Mouse (Mus musculus): Measurements from ENCODE around the gene Gpha2. TPM values are rescaled to one million over a fixed set of nuclear protein-coding genes. Genes with fewer than 3 reads are reported as not detected.

Gpha2 gene
- polyA plus RNA-seq, 1 experiment from 2014 or later = not detected

DNA sequence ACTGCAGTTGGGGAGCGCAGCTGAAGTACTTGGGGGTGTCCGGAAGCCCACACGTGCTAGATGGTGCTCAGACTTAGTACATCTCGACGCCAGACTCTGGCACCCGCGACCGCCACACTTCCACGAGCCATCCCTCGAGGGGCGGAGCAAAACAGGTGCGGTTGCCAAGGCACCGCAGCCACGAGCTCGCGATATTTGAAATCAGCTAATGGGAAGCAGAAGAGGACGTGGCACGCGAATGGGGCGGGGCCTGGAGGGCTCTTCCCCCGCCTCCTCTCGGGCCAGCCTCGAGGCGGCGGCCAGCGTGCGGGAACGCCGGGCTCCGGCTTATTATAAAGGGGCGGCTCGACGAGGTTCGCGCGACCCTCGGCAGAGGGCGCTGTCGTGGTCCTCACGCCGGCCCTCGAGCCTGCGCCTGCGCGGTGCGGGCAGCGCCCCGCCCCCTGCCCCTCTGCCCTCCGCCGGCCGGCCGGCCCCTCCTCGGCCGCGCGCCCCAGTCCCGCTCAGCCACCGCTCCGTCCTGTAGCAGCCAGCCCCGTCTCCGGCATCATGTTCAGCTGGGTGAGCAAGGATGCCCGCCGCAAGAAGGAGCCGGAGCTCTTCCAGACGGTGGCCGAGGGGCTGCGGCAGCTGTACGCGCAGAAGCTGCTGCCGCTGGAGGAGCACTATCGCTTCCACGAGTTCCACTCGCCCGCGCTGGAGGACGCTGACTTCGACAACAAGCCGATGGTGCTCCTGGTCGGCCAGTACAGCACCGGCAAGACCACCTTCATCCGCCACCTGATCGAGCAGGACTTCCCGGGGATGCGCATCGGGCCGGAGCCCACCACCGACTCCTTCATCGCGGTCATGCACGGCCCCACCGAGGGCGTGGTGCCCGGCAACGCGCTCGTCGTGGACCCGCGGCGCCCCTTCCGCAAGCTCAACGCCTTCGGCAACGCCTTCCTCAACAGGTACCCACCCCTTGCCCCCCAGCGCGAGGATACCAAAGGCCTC lies 50.5 kb downstream of the Gpha2 start, which contains the start of gene Ehd1:
Gene Ehd1 (plus strand): TSS at position 300 of the 996 bp plus-strand sequence.
- Histone ChIP-seq H3K9me3 (ENCODE audit: control insufficient read depth, low read length) (no peaks in the 10 kb centered on the region), H3K4me2 (replicated peaks) (peak within 1 kb of the TSS; percentile 97), H3K9ac (peak within 1 kb of the TSS; percentile 84), H3K4me1 (replicated peaks; ENCODE audit: control insufficient read depth, insufficient read depth, low read length) (peaks cover 35% of the 10 kb centered on the region), H3K4me3 (replicated peaks; ENCODE audit: low read length) (peak within 1 kb of the TSS; percentile 85), H3K27me3 (ENCODE audit: control insufficient read depth, insufficient read depth, low read length) (no peaks in the 10 kb centered on the region), H3K36me3 (replicated peaks; ENCODE audit: control insufficient read depth, insufficient read depth) (peaks cover 13% of the 10 kb centered on the region), H3K27ac (peak within 1 kb of the TSS; percentile 71)
- under 1% methylated on average over 100 of the region's 106 CpGs for WGBS
- ATAC-seq (ENCODE audit: low FRiP score) (peak; percentile 95), DNase-seq (ENCODE audit: low spot score) (peak; percentile 99)

MicroRNAs encoded within 50 kb of the gene (microRNA counts, 519-probe panel; counts per million panel counts)
- microRNA mmu-miR-192 = not detected

Small RNA genes lying within 50 kb of the gene (microRNA-seq; reads per million reads assigned to microRNA genes)
- 89.4 reads per million, percentile 50 among the genes with 10 or more reads in this experiment for gene Mir192
- gene Mir194-2 = 93.8 reads per million, percentile 51 among the genes with 10 or more reads in this experiment

Other genes with a start within 250 kb of the Gpha2 start
- not detected in 2 replicates for gene Slc22a20, start 240.2 kb upstream of the Gpha2 start, polyA plus RNA-seq (2014; fragmentation: Nextera tagmentation; extraction: Ambion mirVana)
- gene Capn1, start 210.5 kb upstream of the Gpha2 start, polyA plus RNA-seq (2014; fragmentation: Nextera tagmentation; extraction: Ambion mirVana) = 5.4 and 6.5 TPM in 2 replicates
- 28.7 and 32.9 TPM in 2 replicates for gene Syvn1, start 179.8 kb upstream of the Gpha2 start, polyA plus RNA-seq (2014; fragmentation: Nextera tagmentation; extraction: Ambion mirVana)
- gene Mrpl49, start 168.6 kb upstream of the Gpha2 start, polyA plus RNA-seq (2014; fragmentation: Nextera tagmentation; extraction: Ambion mirVana) = 64.2 and 64.5 TPM in 2 replicates
- gene Fau, start 168.5 kb upstream of the Gpha2 start, polyA plus RNA-seq (2014; fragmentation: Nextera tagmentation; extraction: Ambion mirVana) = 537 and 672 TPM in 2 replicates
- 35.3 and 36.3 TPM in 2 replicates for gene Znhit2, start 165.2 kb upstream of the Gpha2 start, polyA plus RNA-seq (2014; fragmentation: Nextera tagmentation; extraction: Ambion mirVana)
- 58.9 and 59.8 TPM in 2 replicates for gene Tm7sf2, start 158.0 kb upstream of the Gpha2 start, polyA plus RNA-seq (2014; fragmentation: Nextera tagmentation; extraction: Ambion mirVana)
- 71.7 and 74.2 TPM in 2 replicates for gene Vps51, start 149.1 kb upstream of the Gpha2 start, polyA plus RNA-seq (2014; fragmentation: Nextera tagmentation; extraction: Ambion mirVana)
- not detected in 2 replicates for gene Tmem262, start 146.3 kb upstream of the Gpha2 start, polyA plus RNA-seq (2014; fragmentation: Nextera tagmentation; extraction: Ambion mirVana)
- gene Gm28374, start 144.1 kb upstream of the Gpha2 start, polyA plus RNA-seq (2014; fragmentation: Nextera tagmentation; extraction: Ambion mirVana) = 1.0 and 1.2 TPM in 2 replicates
- 75.1 and 75.4 TPM in 2 replicates for gene Zfpl1, start 141.4 kb upstream of the Gpha2 start, polyA plus RNA-seq (2014; fragmentation: Nextera tagmentation; extraction: Ambion mirVana)
- gene Cdca5, start 141.4 kb upstream of the Gpha2 start, polyA plus RNA-seq (2014; fragmentation: Nextera tagmentation; extraction: Ambion mirVana) = 6.3 and 6.8 TPM in 2 replicates
- not detected in 2 replicates for gene AC131692.1, start 132.0 kb upstream of the Gpha2 start, polyA plus RNA-seq (2014; fragmentation: Nextera tagmentation; extraction: Ambion mirVana)
- 0.52 and 0.59 TPM in 2 replicates for gene Naaladl1, start 120.6 kb upstream of the Gpha2 start, polyA plus RNA-seq (2014; fragmentation: Nextera tagmentation; extraction: Ambion mirVana)
- gene Sac3d1, start 107.7 kb upstream of the Gpha2 start, polyA plus RNA-seq (2014; fragmentation: Nextera tagmentation; extraction: Ambion mirVana) = 51.3 and 54.5 TPM in 2 replicates
- 59.6 and 60.8 TPM in 2 replicates for gene Snx15, start 98.1 kb upstream of the Gpha2 start, polyA plus RNA-seq (2014; fragmentation: Nextera tagmentation; extraction: Ambion mirVana)
- gene Batf2, start 85.4 kb upstream of the Gpha2 start, polyA plus RNA-seq (2014; fragmentation: Nextera tagmentation; extraction: Ambion mirVana) = not detected in 2 replicates
- gene Arl2, start 84.8 kb upstream of the Gpha2 start, polyA plus RNA-seq (2014; fragmentation: Nextera tagmentation; extraction: Ambion mirVana) = 114 and 117 TPM in 2 replicates
- not detected in 2 replicates for gene Majin, start 42.0 kb upstream of the Gpha2 start, polyA plus RNA-seq (2014; fragmentation: Nextera tagmentation; extraction: Ambion mirVana)
- gene Ppp2r5b, start 9.5 kb downstream of the Gpha2 start, polyA plus RNA-seq (2014; fragmentation: Nextera tagmentation; extraction: Ambion mirVana) = 140 and 158 TPM in 2 replicates
- gene Atg2a, start 15.3 kb downstream of the Gpha2 start, polyA plus RNA-seq (2014; fragmentation: Nextera tagmentation; extraction: Ambion mirVana) = 14.5 and 14.8 TPM in 2 replicates
- 80.0 and 84.9 TPM in 2 replicates for gene Ehd1, start 50.3 kb downstream of the Gpha2 start, polyA plus RNA-seq (2014; fragmentation: Nextera tagmentation; extraction: Ambion mirVana)
- gene Cdc42bpg, start 80.1 kb downstream of the Gpha2 start, polyA plus RNA-seq (2014; fragmentation: Nextera tagmentation; extraction: Ambion mirVana) = 0.56 and 0.63 TPM in 2 replicates
- 46.7 and 51.5 TPM in 2 replicates for gene Men1, start 108.6 kb downstream of the Gpha2 start, polyA plus RNA-seq (2014; fragmentation: Nextera tagmentation; extraction: Ambion mirVana)
- gene Map4k2, start 114.8 kb downstream of the Gpha2 start, polyA plus RNA-seq (2014; fragmentation: Nextera tagmentation; extraction: Ambion mirVana) = 12.4 and 15.4 TPM in 2 replicates
- 103 and 112 TPM in 2 replicates for gene Sf1, start 137.3 kb downstream of the Gpha2 start, polyA plus RNA-seq (2014; fragmentation: Nextera tagmentation; extraction: Ambion mirVana)
- gene Pygm, start 158.0 kb downstream of the Gpha2 start, polyA plus RNA-seq (2014; fragmentation: Nextera tagmentation; extraction: Ambion mirVana) = 6.2 and 6.8 TPM in 2 replicates
- 89.2 and 111 TPM in 2 replicates for gene Rasgrp2, start 173.0 kb downstream of the Gpha2 start, polyA plus RNA-seq (2014; fragmentation: Nextera tagmentation; extraction: Ambion mirVana)
- 60.6 and 66.4 TPM in 2 replicates for gene Nrxn2, start 192.4 kb downstream of the Gpha2 start, polyA plus RNA-seq (2014; fragmentation: Nextera tagmentation; extraction: Ambion mirVana)

Data from hindbrain, embryonic 14.5 days (tissue).